Mouse (Mus musculus) MEL (cell line): ENCODE data around the gene Pnpla1. TPM values are rescaled to one million over a fixed set of nuclear protein-coding genes. Genes with fewer than 3 reads are reported as not detected.

ENCODE experiments used
- DNase-seq: peaks from one replicate; pipeline ENCODE4 v3.0.0; 2011; ENCODE audit warnings: low read depth, low spot score
- H3K27ac ChIP-seq: 2 replicates; pipeline ENCODE4 v1.5.1; 2012; ENCODE audit warnings: low read depth, mild to moderate bottlenecking, control low read depth, low read length, moderate library complexity; ENCODE audit not compliant: control insufficient read depth
- H3K27me3 ChIP-seq, 2 experiments: fragments of 150-350 bp in 1 of 2; sonication (generic) in 1 of 2; 2 replicates each; pipeline ENCODE4 v1.6.1; 2012; ENCODE audit warnings: low read length in 2 of 2, mild to moderate bottlenecking in 2 of 2, improper control_type of control experiment in 1 of 2, moderate library complexity in 1 of 2; ENCODE audit not compliant: insufficient read depth in 2 of 2, control insufficient read depth in 1 of 2
- H3K36me3 ChIP-seq, 2 experiments: 2 replicates each; pipeline ENCODE4 v1.6.1; 2012 to 2014; ENCODE audit warnings: low read length in 2 of 2, improper control_type of control experiment in 1 of 2, inconsistent platforms in 1 of 2, mild to moderate bottlenecking in 1 of 2; ENCODE audit not compliant: insufficient read depth in 2 of 2, control insufficient read depth in 1 of 2
- H3K4me1 ChIP-seq, 2 experiments: fragments of 150-350 bp in 1 of 2; sonication (generic) in 1 of 2; 2 replicates each; pipeline ENCODE4 v1.6.1; 2012; ENCODE audit warnings: low read length in 2 of 2, improper control_type of control experiment in 1 of 2, mild to moderate bottlenecking in 1 of 2; ENCODE audit not compliant: insufficient read depth in 2 of 2, control insufficient read depth in 1 of 2
- H3K4me3 ChIP-seq, 2 experiments: fragments of 150-350 bp in 1 of 2; sonication (generic) in 1 of 2; 2 replicates each; pipeline ENCODE4 v1.5.1; 2012; ENCODE audit warnings: low read depth in 2 of 2, low read length in 2 of 2, mild to moderate bottlenecking in 2 of 2, moderate library complexity in 2 of 2, control low read depth in 1 of 2, improper control_type of control experiment in 1 of 2; ENCODE audit not compliant: control insufficient read depth in 1 of 2, insufficient read depth in 1 of 2
- H3K79me2 ChIP-seq: 2 replicates; pipeline ENCODE4 v1.6.1; 2012; ENCODE audit warnings: mild to moderate bottlenecking, low read length, moderate library complexity; ENCODE audit not compliant: control insufficient read depth, poor library complexity, insufficient read depth
- H3K9ac ChIP-seq: 2 replicates; pipeline ENCODE4 v1.6.1; 2012; ENCODE audit warnings: low read depth, mild to moderate bottlenecking, control low read depth, low read length, moderate library complexity; ENCODE audit not compliant: control insufficient read depth, poor library complexity, severe bottlenecking
- H3K9me3 ChIP-seq: fragments of 150-350 bp; sonication (generic); replicated peaks from 2 replicates; pipeline ENCODE4 v1.6.1; 2012; ENCODE audit warnings: mild to moderate bottlenecking, low read length, improper control_type of control experiment, moderate library complexity; ENCODE audit not compliant: insufficient read depth
- CHD2 ChIP-seq: IDR thresholded peaks from 2 replicates; pipeline ENCODE4 v1.6.1; 2011; ENCODE audit warnings: low read length, improper control_type of control experiment
- CTCF ChIP-seq, 3 experiments: IDR thresholded peaks in 2 of 3; conservative IDR thresholded peaks in 1 of 3; 2 replicates each; pipeline ENCODE4 v1.5.1; 2011 to 2012; ENCODE audit warnings: low read length in 3 of 3, low read depth in 2 of 3, mild to moderate bottlenecking in 2 of 3, improper control_type of control experiment in 1 of 3, inconsistent platforms in 1 of 3, mixed read lengths in 1 of 3, moderate library complexity in 1 of 3; ENCODE audit not compliant: control insufficient read depth in 1 of 3, insufficient read depth in 1 of 3, poor library complexity in 1 of 3, severe bottlenecking in 1 of 3
- ELF1 ChIP-seq: IDR thresholded peaks from 2 replicates; pipeline ENCODE4 v1.6.1; 2014; ENCODE audit warnings: low read depth, mild to moderate bottlenecking, inconsistent platforms, low read length, improper control_type of control experiment, moderate library complexity
- EP300 ChIP-seq, 2 experiments: IDR thresholded peaks; 2 replicates each; pipeline ENCODE4 v1.6.1; 2011; ENCODE audit warnings: improper control_type of control experiment in 2 of 2, low read length in 2 of 2, low read depth in 1 of 2, mild to moderate bottlenecking in 1 of 2
- ETS1 ChIP-seq: IDR thresholded peaks from 2 replicates; pipeline ENCODE4 v1.6.1; 2012; ENCODE audit warnings: low read depth, mild to moderate bottlenecking, inconsistent platforms, low read length, improper control_type of control experiment, moderate library complexity
- GABPA ChIP-seq: IDR thresholded peaks from 2 replicates; pipeline ENCODE4 v1.6.1; 2012; ENCODE audit warnings: low read depth, mild to moderate bottlenecking, inconsistent platforms, low read length, improper control_type of control experiment, moderate library complexity
- GATA1 ChIP-seq: IDR thresholded peaks from 2 replicates; pipeline ENCODE4 v1.6.1; 2011; ENCODE audit warnings: low read depth, low read length, improper control_type of control experiment
- HCFC1 ChIP-seq: IDR thresholded peaks from 2 replicates; pipeline ENCODE4 v1.6.1; 2012; ENCODE audit warnings: low read depth, mild to moderate bottlenecking, inconsistent platforms, low read length, improper control_type of control experiment, moderate library complexity
- JUND ChIP-seq: IDR thresholded peaks from 2 replicates; pipeline ENCODE4 v1.6.1; 2011; ENCODE audit warnings: low read depth, mild to moderate bottlenecking, improper control_type of control experiment, low read length
- MAFK ChIP-seq: IDR thresholded peaks from 2 replicates; pipeline ENCODE4 v1.6.1; 2011; ENCODE audit warnings: low read depth, mild to moderate bottlenecking, low read length, improper control_type of control experiment, borderline replicate concordance
- MAZ ChIP-seq: IDR thresholded peaks from 2 replicates; pipeline ENCODE4 v1.6.1; 2012; ENCODE audit warnings: low read depth, mild to moderate bottlenecking, inconsistent platforms, low read length, improper control_type of control experiment
- MEF2A ChIP-seq: IDR thresholded peaks from 2 replicates; pipeline ENCODE4 v1.6.1; 2014; ENCODE audit warnings: low read depth, mild to moderate bottlenecking, inconsistent platforms, low read length, improper control_type of control experiment; ENCODE audit not compliant: poor library complexity, insufficient replicate concordance, severe bottlenecking; ENCODE audit errors: extremely low read depth
- MXI1 ChIP-seq: IDR thresholded peaks from 2 replicates; pipeline ENCODE4 v1.6.1; 2011; ENCODE audit warnings: mild to moderate bottlenecking, low read depth, low read length, improper control_type of control experiment
- NELFE ChIP-seq: IDR thresholded peaks from 2 replicates; pipeline ENCODE4 v1.6.1; 2011; ENCODE audit warnings: low read depth, low read length, improper control_type of control experiment
- NRF1 ChIP-seq: IDR thresholded peaks from 2 replicates; pipeline ENCODE4 v1.6.1; 2014; ENCODE audit warnings: low read depth, mild to moderate bottlenecking, inconsistent platforms, low read length, improper control_type of control experiment, moderate library complexity; ENCODE audit not compliant: poor library complexity, insufficient read depth, severe bottlenecking
- POLR2AphosphoS2 ChIP-seq: IDR thresholded peaks from 2 replicates; pipeline ENCODE4 v1.6.1; 2011; ENCODE audit warnings: low read length, improper control_type of control experiment
- POLR2AphosphoS5 ChIP-seq: IDR thresholded peaks from 2 replicates; pipeline ENCODE4 v1.6.1; 2012; ENCODE audit warnings: low read depth, borderline replicate concordance, mild to moderate bottlenecking, inconsistent platforms, low read length, moderate library complexity, mixed read lengths
- RAD21 ChIP-seq: IDR thresholded peaks from 2 replicates; pipeline ENCODE4 v1.6.1; 2011; ENCODE audit warnings: mild to moderate bottlenecking, low read depth, low read length, improper control_type of control experiment
- SMC3 ChIP-seq: IDR thresholded peaks from 2 replicates; pipeline ENCODE4 v1.6.1; 2011; ENCODE audit warnings: low read depth, low read length, improper control_type of control experiment
- TAL1 ChIP-seq: IDR thresholded peaks from 2 replicates; pipeline ENCODE4 v1.6.1; 2012; ENCODE audit warnings: mild to moderate bottlenecking, inconsistent platforms, low read length, moderate library complexity, mixed read lengths
- TBP ChIP-seq: IDR thresholded peaks from 2 replicates; pipeline ENCODE4 v1.8.0; 2011; ENCODE audit warnings: low read depth, low read length, improper control_type of control experiment
- TCF12 ChIP-seq: IDR thresholded peaks from 2 replicates; pipeline ENCODE4 v1.6.1; 2014; ENCODE audit warnings: low read depth, mild to moderate bottlenecking, inconsistent platforms, low read length, improper control_type of control experiment, moderate library complexity
- UBTF ChIP-seq: IDR thresholded peaks from 2 replicates; pipeline ENCODE4 v1.6.1; 2012; ENCODE audit warnings: low read depth, mild to moderate bottlenecking, inconsistent platforms, low read length, improper control_type of control experiment, moderate library complexity, borderline replicate concordance; ENCODE audit not compliant: insufficient read depth
- USF1 ChIP-seq: IDR thresholded peaks from 2 replicates; pipeline ENCODE4 v1.6.1; 2014; ENCODE audit warnings: low read depth, mild to moderate bottlenecking, inconsistent platforms, low read length, improper control_type of control experiment, moderate library complexity
- ZC3H11A ChIP-seq: IDR thresholded peaks from 2 replicates; pipeline ENCODE4 v1.6.1; 2012; ENCODE audit warnings: low read depth, mild to moderate bottlenecking, inconsistent platforms, low read length, improper control_type of control experiment
- ZMIZ1 ChIP-seq: IDR thresholded peaks from 2 replicates; pipeline ENCODE4 v1.6.1; 2012; ENCODE audit warnings: low read depth, mild to moderate bottlenecking, inconsistent platforms, low read length, improper control_type of control experiment, moderate library complexity
- polyA plus RNA-seq, 2 experiments: library from polyadenylated mRNA; stranded (reverse) in 1 of 2; unstranded in 1 of 2; fragments of >175 nt in 1 of 2; fragments of >200 nt in 1 of 2; gene quantifications; 2 replicates each; pipeline versions ENCODE4 v1.2.1 to v1.2.4; 2012; ENCODE audit warnings: low replicate concordance in 2 of 2, low read depth in 1 of 2; ENCODE audit not compliant: insufficient read length in 2 of 2, insufficient read depth in 1 of 2, missing spikeins in 1 of 2
- total RNA-seq: library from RNA; depleted of rRNA; stranded (reverse); fragments of 300-350 nt; gene quantifications from 2 replicates; pipeline ENCODE4 v1.2.3, GENCODE M21; 2012

Gene Pnpla1
- total and polyA plus RNA-seq, 3 experiments: 0.08 to 0.38 TPM; not detected in 1

DNA sequence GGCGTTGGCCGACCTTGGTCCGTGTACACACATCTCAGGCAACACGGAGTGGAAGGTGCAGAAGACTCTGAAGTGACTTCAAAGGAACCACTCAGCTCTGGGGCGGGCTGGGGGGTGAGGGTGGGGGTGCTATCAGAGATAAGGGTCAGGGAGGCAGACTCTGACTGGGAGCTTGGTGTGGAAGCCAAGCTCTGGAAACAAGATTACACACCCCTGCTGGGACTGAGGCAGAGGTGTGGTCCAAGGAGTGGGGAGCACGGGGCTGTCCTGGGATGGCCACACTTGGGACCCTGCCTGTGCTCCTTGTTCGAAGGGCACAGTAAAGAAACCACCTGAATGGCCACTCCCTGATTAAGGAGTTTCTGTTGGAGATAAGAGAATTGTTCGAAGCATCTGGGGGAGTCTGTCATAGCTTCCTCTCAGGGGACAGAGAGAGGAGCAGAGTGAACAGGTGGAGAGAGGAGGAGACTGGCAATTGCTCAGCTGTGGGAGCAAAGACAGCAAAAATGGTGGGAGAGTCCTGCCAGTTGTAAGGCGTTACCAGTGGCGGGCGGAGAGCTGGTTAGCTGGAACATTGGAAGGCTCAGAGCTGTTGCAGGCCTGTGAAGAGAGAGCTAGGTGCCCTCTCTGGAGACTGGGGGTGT, 11.1 kb upstream of the Pnpla1 start (continued):
- TF ChIP-seq MAZ (peak; percentile 50; the same call in 1 of the 2 replicates), GATA1 (peak; percentile 75), EP300 (IDR thresholded peaks at IDR 0.05; ENCODE audit: low read depth in 1 of 2, low read length in 2 of 2) (peak; percentile 33 to 49; a peak in 3 of 4 replicates), ETS1 (peak; percentile 10; the same call in 1 of the 2 replicates), TAL1 (peak; percentile 25; the same call in 1 of the 2 replicates), CTCF (IDR thresholded peaks at IDR 0.05 in 2 of 3, conservative IDR thresholded peaks at IDR 0.05 in 1 of 3; ENCODE audit: control insufficient read depth in 1 of 3, insufficient read depth in 1 of 3, low read depth in 2 of 3, low read length in 3 of 3, poor library complexity in 1 of 3, severe bottlenecking in 1 of 3) (no peak), ZC3H11A (no peak)

DNA sequence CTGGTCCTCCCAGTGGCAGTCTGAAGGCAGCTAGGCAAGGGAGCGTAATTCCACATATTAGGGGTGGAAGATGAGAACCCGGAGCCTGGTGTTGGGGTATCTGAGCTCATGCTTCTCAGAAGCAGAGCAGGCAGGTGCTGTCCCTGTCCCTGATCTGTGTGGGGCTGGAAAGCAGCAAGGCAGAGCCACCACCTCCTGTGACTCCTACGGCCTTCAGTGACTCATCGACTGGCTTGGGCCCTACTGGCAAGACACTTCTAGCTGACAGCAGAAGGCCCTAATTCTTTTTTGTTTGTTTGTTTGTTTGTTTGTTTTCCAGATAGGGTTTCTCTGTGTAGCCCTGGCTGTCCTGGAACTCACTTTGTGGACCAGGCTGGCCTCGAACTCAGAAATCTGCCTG, 7.7 kb upstream of the Pnpla1 start:
- Histone ChIP-seq H3K4me1 (peaks cover 5 to 12% of the 10 kb centered on the region in 2 experiments), H3K9me3 (no peaks in the 10 kb centered on the region), H3K79me2 (no peaks in the 10 kb centered on the region), H3K36me3 (peaks cover 0 to 9% of the 10 kb centered on the region in 2 experiments; a peak in 2 of 4 replicates), H3K4me3 (no peak overlapping the region), H3K9ac (no peak overlapping the region)
- no peak for TF ChIP-seq JUND
- no peak for TF ChIP-seq MAZ
- no peak for TF ChIP-seq NRF1
- TF ChIP-seq TCF12: no peak
- no peak for TF ChIP-seq POLR2AphosphoS5
- TF ChIP-seq TBP: no peak
- TF ChIP-seq USF1: no peak
- no peak for TF ChIP-seq POLR2AphosphoS2
- no peak for TF ChIP-seq RAD21
- no peak for TF ChIP-seq GABPA
- TF ChIP-seq UBTF: no peak
- no peak for TF ChIP-seq NELFE
- TF ChIP-seq, all 39 proteins: peak for 0
- no peak for DNase-seq
- H3K27ac ChIP-seq: no peak overlapping the region
- H3K27me3 ChIP-seq: no peaks in the 10 kb centered on the region

DNA sequence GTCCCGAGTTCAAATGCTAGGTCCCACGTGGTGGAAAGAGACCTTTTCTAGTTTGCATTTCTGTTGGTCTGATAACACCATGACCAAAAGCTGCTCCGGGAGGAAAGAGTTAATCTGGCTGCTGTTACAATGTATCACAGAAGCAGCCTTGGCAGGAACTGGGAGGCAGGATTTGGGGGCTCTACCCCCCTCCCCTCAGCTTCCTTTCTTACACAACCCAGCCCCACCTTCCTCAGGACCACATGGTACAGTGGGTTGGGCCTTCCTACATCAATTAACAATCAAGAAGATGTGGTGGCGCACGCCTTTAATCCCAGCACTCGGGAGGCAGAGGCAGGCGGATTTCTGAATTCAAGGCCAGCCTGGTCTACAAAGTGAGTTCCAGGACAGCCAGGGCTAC, 3.8 kb upstream of the Pnpla1 start:
- H3K9me3 ChIP-seq: no peaks in the 10 kb centered on the region
- TF ChIP-seq HCFC1 (no peak), MAZ (no peak), TCF12 (no peak), MXI1 (no peak), USF1 (no peak), MAFK (no peak), JUND (no peak), GABPA (no peak), ELF1 (no peak), TAL1 (no peak), MEF2A (no peak), CHD2 (no peak), POLR2AphosphoS5 (no peak), TBP (no peak), ZMIZ1 (no peak), SMC3 (no peak)
- TF ChIP-seq, all 39 proteins: peak for 0
- no peaks in the 10 kb centered on the region; a peak in 1 of 4 replicates for H3K27me3 ChIP-seq
- no peak overlapping the region for H3K27ac ChIP-seq
- H3K4me3 ChIP-seq: no peak overlapping the region
- no peaks in the 10 kb centered on the region for H3K79me2 ChIP-seq
- no peaks in the 10 kb centered on the region for H3K36me3 ChIP-seq
- DNase-seq: no peak
- no peaks in the 10 kb centered on the region for H3K4me1 ChIP-seq
- H3K9ac ChIP-seq: no peak overlapping the region
